In the genomic region with DNA sequence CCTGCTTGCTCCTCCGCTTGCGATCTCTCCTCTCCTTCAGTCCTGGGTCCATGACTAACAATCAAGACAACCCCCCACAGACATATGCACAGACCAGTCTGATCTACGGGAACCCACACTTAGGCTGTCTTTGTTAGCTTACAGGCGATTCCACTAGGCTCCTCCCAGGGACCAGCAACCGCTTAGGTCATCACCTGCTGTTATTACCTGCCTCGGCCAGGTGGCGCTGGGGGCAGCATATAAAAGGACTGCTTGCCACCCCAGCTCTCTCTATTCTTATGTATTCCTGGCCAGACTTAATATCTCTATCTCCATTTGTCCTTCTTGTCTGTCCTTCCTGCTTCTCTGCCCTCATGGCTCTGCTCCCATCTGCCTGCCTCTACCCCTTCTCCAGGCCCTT, we compare ENCODE assay signal across 10 mouse cellular contexts. TPM values are rescaled to one million over a fixed set of nuclear protein-coding genes. Genes with fewer than 3 reads are reported as not detected.
DNase-seq lines count a peak whose midpoint lies in the region; ATAC-seq and TF ChIP-seq lines count a peak whose summit lies in the region.
"Had no signal": no experiment of that assay in that cellular context is flagged by ENCODE, and none has a peak within 500 bp of the region (broad histone marks: within the 10 kb centered on the region; RNA-seq: fewer than 3 reads in every experiment).

No protein-coding gene starts in this region.

- 50% methylated on average over 7 of the region's 7 CpGs for WGBS in intestine, postnatal 0 days
- 56% methylated on average over 7 of the region's 7 CpGs for WGBS in lung, adult 2 months
- 64% methylated on average over 7 of the region's 7 CpGs for WGBS in thymus, adult 2 months

- H3K4me1 ChIP-seq in intestine, postnatal 0 days (replicated peaks; ENCODE audit: control insufficient read depth, insufficient read depth, low read length) = no peaks in the 10 kb centered on the region
- no peaks in the 10 kb centered on the region for H3K4me1 ChIP-seq in lung, adult 2 months (ENCODE audit: control insufficient read depth, insufficient read depth, low read length)
- no peaks in the 10 kb centered on the region for H3K4me1 ChIP-seq in thymus, adult 2 months (replicated peaks; ENCODE audit: control insufficient read depth, insufficient read depth, low read length)

- H3K9me3 ChIP-seq in intestine, postnatal 0 days (ENCODE audit: control insufficient read depth) = no peaks in the 10 kb centered on the region

- DNase-seq in urinary bladder, postnatal 14 days (ENCODE audit: low spot score) = peak; percentile 19
- DNase-seq in urinary bladder, adult 2 months (ENCODE audit: low spot score) = no peak
- DNase-seq in lung, adult 2 months = peak; percentile 14
- peak; percentile 8 for DNase-seq in yolk sac, embryonic 10.5 days (ENCODE audit: low spot score)
- DNase-seq in layer of hippocampus, adult 11-12 months (ENCODE audit: low spot score) = no peak
- no peak for DNase-seq in thymus, adult 2 months
- DNase-seq: gastrocnemius, postnatal 25 days; thymus, postnatal 14 days had no signal

- TF ChIP-seq POLR2A in lung, adult 2 months (IDR thresholded peaks at IDR 0.05; ENCODE audit: borderline replicate concordance, extremely low read depth, low read depth, low read length) = no peak
- no peak for TF ChIP-seq POLR2A in thymus, adult 2 months (IDR thresholded peaks at IDR 0.05; ENCODE audit: control insufficient read depth, extremely low read depth, insufficient read depth, low read length, poor library complexity)

- no peak for ATAC-seq in intestine, postnatal 0 days
- ATAC-seq: Patski had no signal

- peak; percentile 74 for TF ChIP-seq CTCF in intestine, postnatal 0 days (IDR thresholded peaks at IDR 0.05; ENCODE audit: low read depth)
- TF ChIP-seq CTCF in lung, adult 2 months (IDR thresholded peaks at IDR 0.05; ENCODE audit: insufficient read depth, low read length) = peak; percentile 34
- TF ChIP-seq CTCF in thymus, adult 2 months (IDR thresholded peaks at IDR 0.05; ENCODE audit: borderline replicate concordance, control insufficient read depth, extremely low read depth, insufficient read depth, low read length, poor library complexity) = no peak

- no peaks in the 10 kb centered on the region for H3K27me3 ChIP-seq in intestine, postnatal 0 days (replicated peaks; ENCODE audit: control insufficient read depth, insufficient read depth, low read length)
- H3K27me3 ChIP-seq in thymus, adult 2 months (ENCODE audit: control insufficient read depth, insufficient read depth, low read length) = no peaks in the 10 kb centered on the region
- H3K27me3 ChIP-seq: Patski had no signal

- no peaks in the 10 kb centered on the region for H3K36me3 ChIP-seq in intestine, postnatal 0 days (ENCODE audit: control insufficient read depth, insufficient read depth)
- H3K36me3 ChIP-seq in thymus, adult 2 months (ENCODE audit: control insufficient read depth, insufficient read depth, low read length) = no peaks in the 10 kb centered on the region

- H3K4me2 ChIP-seq in intestine, postnatal 0 days (replicated peaks; ENCODE audit: low read depth) = no peak overlapping the region

- no peak overlapping the region for H3K4me3 ChIP-seq in intestine, postnatal 0 days (ENCODE audit: low read depth, low read length)
- H3K4me3 ChIP-seq in lung, adult 2 months (replicated peaks; ENCODE audit: extremely low read depth, low read depth, low read length) = no peak overlapping the region
- H3K4me3 ChIP-seq in thymus, adult 2 months (ENCODE audit: control insufficient read depth, insufficient read depth, low read length) = no peak overlapping the region

- no peak overlapping the region for H3K9ac ChIP-seq in intestine, postnatal 0 days (ENCODE audit: low read depth, low read length)

- H3K27ac ChIP-seq in intestine, postnatal 0 days (ENCODE audit: low read depth, low read length) = no peak overlapping the region
- H3K27ac ChIP-seq in thymus, adult 2 months (ENCODE audit: control insufficient read depth, insufficient read depth, low read length) = no peak overlapping the region

RNA-seq across cellular contexts. Expression of a gene that starts 35.4 kb away (rescaled TPM):
- polyA plus RNA-seq in urinary bladder, adult 2 months (2012; rRNA removed) = 53.7 and 63.9 TPM in 2 replicates
- 178 and 192 TPM in 2 replicates for polyA plus RNA-seq in intestine, postnatal 0 days (2015; fragmentation: Nextera tagmentation; extraction: Ambion mirVana)
- 53.3 and 61.5 TPM in 2 replicates for polyA plus RNA-seq in lung, adult 2 months (2012; rRNA removed)
- polyA plus RNA-seq in thymus, adult 2 months (2012; rRNA removed) = 77.0 and 87.6 TPM in 2 replicates

Comparison
In these comparisons a context has a peak if more than half of its experiments do, and no peak if none do; other contexts are left out.
1. DNase-seq: peak in urinary bladder, postnatal 14 days (single experiment), lung, adult 2 months (single experiment) and yolk sac, embryonic 10.5 days (single experiment); none in urinary bladder, adult 2 months (single experiment), layer of hippocampus, adult 11-12 months (single experiment) and thymus, adult 2 months (single experiment).